Mouse (Mus musculus): ENCODE measurements around the gene Rnft2.

Gene Rnft2

DNA sequence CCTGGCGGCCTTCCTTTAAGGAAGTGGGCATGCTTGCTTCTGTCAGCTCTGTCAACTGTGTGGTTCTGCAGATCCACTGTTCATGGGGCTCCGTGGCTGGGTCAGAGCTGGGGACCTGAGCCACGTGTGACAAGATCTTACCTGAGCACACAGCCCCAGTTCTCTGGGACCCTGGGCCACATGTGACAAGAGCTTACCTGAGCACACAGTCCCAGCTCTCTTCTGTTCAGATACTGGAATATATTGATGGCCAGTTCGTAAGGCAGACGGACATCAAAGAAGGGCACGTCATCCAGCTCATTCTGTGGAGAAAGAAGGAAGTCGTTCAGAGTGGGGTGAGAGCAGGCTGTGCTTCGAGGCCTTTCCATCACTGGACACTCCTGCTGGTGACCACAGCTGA is 102.4 kb downstream of the Rnft2 start:
- no peak for DNase-seq (ENCODE audit: low read depth, low spot score)
